Mouse (Mus musculus) liver, embryonic 16.5 days (tissue): Measurements from ENCODE around the gene Taf1c. TPM values are rescaled to one million over a fixed set of nuclear protein-coding genes. Genes with fewer than 3 reads are reported as not detected.
A peak's percentile ranks its signal among the peaks of the same experiment; 100 is the strongest.

Experiments used
- ATAC-seq: fragments of 200-750 bp; cut with Nextera tagmentation; 2 replicates; pipeline ENCODE4 v1.8.0; 2017; ENCODE audit warnings: low read depth, mild to moderate bottlenecking, moderate number of reproducible peaks, moderate library complexity
- H3K27ac ChIP-seq: fragments of 300-500 bp; sonication (generic); 2 replicates; pipeline ENCODE4 v1.5.1; 2014; ENCODE audit warnings: mild to moderate bottlenecking, low read length
- H3K27me3 ChIP-seq: fragments of 300-500 bp; sonication (generic); 2 replicates; pipeline ENCODE4 v1.6.1; 2014; ENCODE audit warnings: low read depth, low read length, mixed read lengths; ENCODE audit not compliant: control insufficient read depth, insufficient read depth
- H3K36me3 ChIP-seq: fragments of 300-500 bp; sonication (generic); 2 replicates; pipeline ENCODE4 v1.6.1; 2014; ENCODE audit warnings: mild to moderate bottlenecking; ENCODE audit not compliant: control insufficient read depth, insufficient read depth
- H3K4me1 ChIP-seq: fragments of 300-500 bp; sonication (generic); 2 replicates; pipeline ENCODE4 v1.6.1; 2014; ENCODE audit warnings: low read depth, low read length, mixed read lengths; ENCODE audit not compliant: control insufficient read depth
- H3K4me2 ChIP-seq: fragments of 300-500 bp; sonication (generic); 2 replicates; pipeline ENCODE4 v1.6.1; 2014; ENCODE audit warnings: low read depth, low read length, mixed read lengths
- H3K4me3 ChIP-seq: fragments of 300-500 bp; sonication (generic); 2 replicates; pipeline ENCODE4 v1.5.1; 2014; ENCODE audit warnings: low read depth, mild to moderate bottlenecking, low read length
- H3K9ac ChIP-seq: fragments of 300-500 bp; sonication (generic); 2 replicates; pipeline ENCODE4 v1.6.1; 2014; ENCODE audit warnings: low read depth, low read length
- H3K9me3 ChIP-seq: fragments of 300-500 bp; sonication (generic); replicated peaks from 2 replicates; pipeline ENCODE4 v1.6.1; 2016; ENCODE audit warnings: low read length; ENCODE audit not compliant: control insufficient read depth
- WGBS: fragments of 180-500 bp; shearing (Covaris S2); extraction: QIAGEN DNeasy Blood & Tissue Kit; methylation state at CpG from one replicate; pipeline ENCODE4 v1.1.7; 2014; ENCODE audit not compliant: insufficient replicate concordance; 5-methylcytosine and 5-hydroxymethylcytosine counted together
- polyA plus RNA-seq: library from polyadenylated mRNA; unstranded; fragments of >200 nt; fragmentation: Nextera tagmentation; extraction: Ambion mirVana; gene quantifications from 2 replicates; pipeline ENCODE4 v1.2.1, GENCODE M21; 2015

Gene Taf1c
- polyA plus RNA-seq = 5.3 and 5.5 TPM in 2 replicates

- no peaks in the 10 kb centered on the region for H3K27me3 ChIP-seq
- under 1% methylated on average over 23 of the region's 23 CpGs for WGBS
Measured at GRCm38 (mm10) chr8:119604996-119605395, at the start of gene Taf1c. Gene Taf1c (minus strand): TSS chr8:119605222.

GRCm38 (mm10) chr8:119651324-119651723 is 46.3 kb upstream of the Taf1c start:
- WGBS = 41% methylated on average over 2 of the region's 2 CpGs
- Histone ChIP-seq H3K9ac (no peak overlapping the region), H3K36me3 (no peaks in the 10 kb centered on the region), H3K27me3 (no peaks in the 10 kb centered on the region), H3K4me3 (no peak overlapping the region), H3K4me1 (no peaks in the 10 kb centered on the region), H3K27ac (no peak overlapping the region), H3K9me3 (no peaks in the 10 kb centered on the region), H3K4me2 (no peak overlapping the region)
- ATAC-seq = no peak

More at GRCm38 (mm10) chr8:119604996-119605395, at the start of gene Taf1c:
- Histone ChIP-seq H3K9ac (peak within 1 kb of the TSS; percentile 90), H3K4me2 (peak within 1 kb of the TSS; percentile 89), H3K4me1 (peaks cover 15% of the 10 kb centered on the region), H3K27ac (peak within 1 kb of the TSS; percentile 85), H3K9me3 (0 out of 2 replicates have a peak, but pooled peaks cover 3% of the 10 kb centered on the region), H3K36me3 (peaks cover 12% of the 10 kb centered on the region; the same call in 1 of the 2 replicates), H3K4me3 (peak within 1 kb of the TSS; percentile 86)
- ATAC-seq = peak; percentile 90

GRCm38 (mm10) chr8:119646846-119647245 is 41.8 kb upstream of the Taf1c start:
- no peaks in the 10 kb centered on the region for H3K27me3 ChIP-seq
- no peak overlapping the region for H3K4me2 ChIP-seq
- H3K27ac ChIP-seq = no peak overlapping the region
- no peak for ATAC-seq
- H3K9me3 ChIP-seq = no peaks in the 10 kb centered on the region
- H3K9ac ChIP-seq = no peak overlapping the region
- H3K4me3 ChIP-seq = no peak overlapping the region
- H3K4me1 ChIP-seq = no peaks in the 10 kb centered on the region
- WGBS = 61% methylated on average over 7 of the region's 7 CpGs
- no peaks in the 10 kb centered on the region for H3K36me3 ChIP-seq

GRCm38 (mm10) chr8:119646197-119646596 is 41.2 kb upstream of the Taf1c start:
- ATAC-seq = no peak
- no peaks in the 10 kb centered on the region for H3K9me3 ChIP-seq
- no peak overlapping the region for H3K27ac ChIP-seq
- no peak overlapping the region for H3K9ac ChIP-seq
- no peak overlapping the region for H3K4me3 ChIP-seq
- H3K27me3 ChIP-seq = no peaks in the 10 kb centered on the region
- no peaks in the 10 kb centered on the region for H3K36me3 ChIP-seq
- H3K4me1 ChIP-seq = no peaks in the 10 kb centered on the region
- H3K4me2 ChIP-seq = no peak overlapping the region
- 51% methylated on average over 3 of the region's 3 CpGs for WGBS

GRCm38 (mm10) chr8:119644981-119645597 is 40.1 kb upstream of the Taf1c start:
- WGBS = 63% methylated on average over 18 of the region's 18 CpGs

DNA sequence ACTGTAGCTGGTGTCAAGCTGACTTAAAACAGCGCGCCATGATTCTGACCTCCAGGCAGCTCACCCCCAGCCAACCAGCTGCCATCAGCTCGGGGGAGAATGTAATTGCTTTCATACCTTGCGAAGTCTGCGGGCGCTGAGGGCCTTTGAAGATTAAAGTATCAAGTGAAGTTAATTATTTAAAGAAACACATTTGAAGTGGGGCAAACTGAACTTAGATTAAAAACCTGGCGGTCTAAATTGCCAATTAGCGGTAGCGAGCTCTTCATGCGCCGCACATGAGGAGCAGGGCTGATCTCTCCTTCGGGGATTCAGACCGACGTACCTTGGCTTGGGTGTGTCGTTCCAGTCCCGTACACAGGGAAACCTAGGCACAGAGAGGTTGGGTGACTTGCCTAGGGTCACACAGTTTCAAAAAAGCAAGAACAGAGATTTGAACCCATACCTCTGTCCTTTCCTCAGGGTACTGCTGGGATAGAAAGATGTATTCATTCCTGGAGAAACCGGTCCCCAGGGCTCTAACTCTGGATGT is 39.5 kb upstream of the Taf1c start:
- no peak overlapping the region for H3K27ac ChIP-seq
- WGBS = 77% methylated on average over 17 of the region's 17 CpGs
- no peak overlapping the region for H3K9ac ChIP-seq
- no peaks in the 10 kb centered on the region for H3K4me1 ChIP-seq
- no peak overlapping the region for H3K4me2 ChIP-seq
- no peak for ATAC-seq
- no peak overlapping the region for H3K4me3 ChIP-seq
- H3K9me3 ChIP-seq = no peaks in the 10 kb centered on the region
- H3K36me3 ChIP-seq = no peaks in the 10 kb centered on the region
- H3K27me3 ChIP-seq = no peaks in the 10 kb centered on the region

More at GRCm38 (mm10) chr8:119644981-119645597, 40.1 kb upstream of the Taf1c start:
- Histone ChIP-seq H3K4me3 (no peak overlapping the region), H3K27me3 (no peaks in the 10 kb centered on the region), H3K9ac (no peak overlapping the region), H3K36me3 (no peaks in the 10 kb centered on the region), H3K27ac (no peak overlapping the region), H3K4me2 (no peak overlapping the region), H3K9me3 (no peaks in the 10 kb centered on the region), H3K4me1 (no peaks in the 10 kb centered on the region)
- no peak for ATAC-seq

DNA sequence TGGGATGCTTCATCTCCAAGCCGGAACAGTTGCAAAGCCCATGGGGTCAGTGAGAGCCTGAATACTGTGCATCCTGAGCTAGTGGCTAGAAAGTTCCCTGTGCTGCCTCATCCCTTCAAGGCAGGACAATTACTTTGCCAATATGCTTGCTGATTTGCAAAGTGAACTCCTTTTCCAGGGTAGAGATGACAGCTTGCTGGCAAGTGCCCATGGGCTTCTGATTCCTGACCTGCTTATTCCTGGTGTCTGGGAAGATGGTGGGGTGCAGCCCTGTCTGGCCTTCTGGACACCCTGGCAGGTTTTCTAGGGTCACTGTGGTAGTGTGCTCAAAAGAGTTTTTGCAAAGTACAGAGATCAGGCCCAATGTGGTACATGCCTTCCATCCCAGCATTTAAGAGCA is 37.9 kb upstream of the Taf1c start:
- ATAC-seq = no peak
- WGBS = 76% methylated on average over 1 of the region's 1 CpGs
- no peaks in the 10 kb centered on the region for H3K27me3 ChIP-seq
- no peak overlapping the region for H3K9ac ChIP-seq
- no peak overlapping the region for H3K4me3 ChIP-seq
- H3K4me2 ChIP-seq = no peak overlapping the region
- H3K9me3 ChIP-seq = no peaks in the 10 kb centered on the region
- H3K36me3 ChIP-seq = no peaks in the 10 kb centered on the region
- H3K4me1 ChIP-seq = no peaks in the 10 kb centered on the region
- no peak overlapping the region for H3K27ac ChIP-seq

DNA sequence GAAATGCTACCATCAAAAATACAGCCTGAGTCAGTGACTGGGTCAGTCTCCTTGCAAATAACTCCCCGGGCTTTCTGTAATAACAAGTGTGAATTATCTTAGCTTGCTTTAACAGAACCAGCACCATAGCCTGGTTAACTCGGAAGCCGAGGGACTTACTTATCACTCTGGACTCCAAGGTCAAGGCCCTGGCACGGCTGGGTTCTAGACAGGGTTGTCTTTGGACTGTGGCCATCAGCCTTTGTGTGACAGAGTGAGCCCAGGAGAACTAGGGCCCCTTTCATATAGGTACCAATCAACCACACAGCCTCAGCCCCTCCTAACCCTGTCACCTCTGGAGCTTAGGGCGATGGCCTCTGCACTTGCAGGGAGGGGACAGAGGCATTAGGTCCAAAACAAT is 36.0 kb upstream of the Taf1c start:
- no peak overlapping the region for H3K27ac ChIP-seq
- no peak overlapping the region for H3K9ac ChIP-seq
- H3K9me3 ChIP-seq = no peaks in the 10 kb centered on the region
- H3K36me3 ChIP-seq = no peaks in the 10 kb centered on the region
- ATAC-seq = no peak
- no peak overlapping the region for H3K4me2 ChIP-seq
- no peaks in the 10 kb centered on the region for H3K4me1 ChIP-seq
- no peak overlapping the region for H3K4me3 ChIP-seq
- 53% methylated on average over 5 of the region's 5 CpGs for WGBS
- H3K27me3 ChIP-seq = no peaks in the 10 kb centered on the region

DNA sequence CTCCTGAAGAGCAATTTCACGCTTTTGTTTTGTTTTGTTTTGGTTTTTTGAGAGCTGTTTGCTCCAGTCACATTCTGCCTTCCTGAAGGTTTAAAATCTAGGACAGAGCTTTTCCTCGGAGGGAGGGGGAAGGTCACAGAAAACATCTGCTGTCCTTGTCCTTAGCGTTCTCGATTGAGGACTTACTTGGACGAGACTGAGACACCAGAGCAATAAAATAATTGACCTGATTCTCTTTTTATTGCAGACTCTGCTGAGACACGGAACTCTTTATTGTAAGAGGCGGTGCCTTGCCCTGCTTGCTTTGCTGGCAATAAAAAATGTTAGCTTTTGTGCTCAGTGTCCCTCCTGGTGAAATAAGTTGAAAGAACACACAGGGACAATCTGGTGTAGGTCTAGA is 34.8 kb upstream of the Taf1c start:
- Histone ChIP-seq H3K27ac (no peak overlapping the region), H3K9me3 (no peaks in the 10 kb centered on the region), H3K27me3 (peaks cover 8% of the 10 kb centered on the region), H3K4me2 (no peak overlapping the region), H3K9ac (no peak overlapping the region), H3K4me3 (no peak overlapping the region), H3K36me3 (no peaks in the 10 kb centered on the region), H3K4me1 (no peaks in the 10 kb centered on the region)
- no peak for ATAC-seq
- 47% methylated on average over 7 of the region's 7 CpGs for WGBS
